Mouse (Mus musculus) megakaryocyte-erythroid progenitor cell, adult 5-6 weeks (primary cell): ENCODE data around the gene Wnt3. TPM values are rescaled to one million over a fixed set of nuclear protein-coding genes. Genes with fewer than 3 reads are reported as not detected.
"Not testable (repeated sequence)": the region's sequence is repeated elsewhere in the genome, so short reads cannot be mapped to it uniquely, and the experiment has no call there.

Experiments
- ATAC-seq: replicated peaks from 2 replicates; pipeline ENCODE4 v1.8.0; 2016; ENCODE audit warnings: mild to moderate bottlenecking, inconsistent platforms; ENCODE audit not compliant: severe bottlenecking, poor library complexity, low FRiP score, low TSS enrichment
- total RNA-seq, 2 experiments: library from RNA; stranded (forward) in 1 of 2; stranded (reverse) in 1 of 2; fragments of 200-1000, 215-1000 nt in 1 of 2; fragments of >200 nt in 1 of 2; fragmentation: Nextera tagmentation in 1 of 2; gene quantifications; 2 replicates each; pipeline ENCODE4 v1.2.3; 2014 to 2017

The Wnt3 gene
- total RNA-seq (2014; fragmentation: Nextera tagmentation) (not detected in 2 replicates), total RNA-seq (2017) (not detected in 2 replicates)

GRCm38 (mm10) chr11:103773387-103774227, at the start of gene Wnt3:
Gene Wnt3 (plus strand): TSS chr11:103774150.
- no peak for ATAC-seq

DNA sequence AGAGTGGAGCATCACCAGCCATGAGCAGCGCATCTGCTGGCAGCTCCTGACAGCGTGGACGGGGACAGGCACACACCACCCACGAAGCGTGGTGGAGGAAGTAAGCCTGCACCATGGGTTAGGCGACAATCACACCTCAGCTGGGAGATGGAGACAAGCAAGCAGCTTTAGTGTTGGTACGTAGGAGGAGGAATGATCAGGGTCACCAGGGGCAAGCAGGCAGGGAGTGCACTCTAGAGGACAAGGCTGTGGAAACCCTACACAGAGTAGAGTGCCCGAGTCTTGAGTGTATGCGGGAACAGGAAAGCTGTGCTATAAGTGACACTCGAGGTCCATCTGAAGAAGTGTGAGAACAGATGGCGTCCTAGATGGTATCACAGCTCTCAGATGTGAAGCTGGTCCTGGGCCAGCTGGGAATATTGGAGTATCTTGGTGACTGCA, 49.6 kb upstream of the Wnt3 start:
- no peak for ATAC-seq

DNA sequence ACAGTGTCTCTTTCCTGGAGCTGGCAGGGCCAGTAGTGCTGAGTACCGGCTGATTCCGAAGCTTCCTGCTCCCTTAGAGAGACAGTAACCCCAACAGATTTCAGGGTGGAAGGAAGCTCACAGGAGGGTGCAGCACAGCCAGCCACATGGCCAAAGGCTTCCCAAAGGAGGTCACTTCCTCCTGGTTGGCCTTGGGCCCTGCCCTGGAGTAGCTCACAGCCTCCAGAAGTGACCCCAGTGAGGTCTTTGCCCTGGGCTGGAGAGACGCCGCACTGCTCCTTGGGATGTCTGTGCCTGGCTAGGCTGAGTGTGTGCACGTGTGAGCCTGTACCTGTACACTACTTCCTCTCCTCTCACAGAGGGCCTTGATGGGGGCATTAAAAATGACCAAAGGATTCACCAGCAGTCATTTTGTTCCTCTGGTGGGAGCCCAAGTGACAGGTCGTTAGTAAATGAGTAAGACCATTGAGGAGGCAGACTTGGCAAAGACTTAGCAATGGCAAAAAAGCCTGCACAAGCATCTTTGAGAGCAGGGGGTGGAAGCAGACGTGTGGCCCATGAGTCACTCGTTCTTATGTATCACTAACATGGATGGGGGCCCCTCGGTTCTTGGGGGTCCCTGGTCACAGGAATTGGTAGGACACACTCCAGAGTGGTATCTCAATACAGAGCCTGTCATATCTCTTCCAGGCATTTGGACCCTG, 44.5 kb upstream of the Wnt3 start:
- no peak for ATAC-seq

- no peak for ATAC-seq
Measured at GRCm38 (mm10) chr11:103731594-103731993, 42.4 kb upstream of the Wnt3 start.

GRCm38 (mm10) chr11:103732306-103732705, 41.6 kb upstream of the Wnt3 start:
- ATAC-seq = no peak

DNA sequence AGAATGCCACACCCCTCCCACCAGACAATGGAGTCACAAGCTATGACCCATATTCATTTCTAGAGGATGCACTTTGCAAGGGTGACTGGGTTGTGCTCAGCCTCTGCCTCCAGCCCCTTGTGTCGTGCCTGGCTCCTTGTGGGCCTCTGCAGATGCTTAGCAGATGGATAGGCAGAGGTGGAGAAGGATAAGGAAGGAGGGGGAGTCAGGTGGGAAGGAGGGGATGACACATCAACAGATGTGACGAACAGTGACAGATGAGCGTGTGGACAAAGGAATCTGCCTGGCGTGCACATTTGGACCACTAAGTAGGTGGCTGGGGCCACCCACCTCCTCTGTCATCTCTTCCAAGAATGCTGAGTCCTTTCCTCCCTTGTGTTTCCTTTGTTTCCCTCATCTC, 40.9 kb upstream of the Wnt3 start:
- no peak for ATAC-seq

GRCm38 (mm10) chr11:103733961-103734360, 40.0 kb upstream of the Wnt3 start:
- ATAC-seq = no peak

DNA sequence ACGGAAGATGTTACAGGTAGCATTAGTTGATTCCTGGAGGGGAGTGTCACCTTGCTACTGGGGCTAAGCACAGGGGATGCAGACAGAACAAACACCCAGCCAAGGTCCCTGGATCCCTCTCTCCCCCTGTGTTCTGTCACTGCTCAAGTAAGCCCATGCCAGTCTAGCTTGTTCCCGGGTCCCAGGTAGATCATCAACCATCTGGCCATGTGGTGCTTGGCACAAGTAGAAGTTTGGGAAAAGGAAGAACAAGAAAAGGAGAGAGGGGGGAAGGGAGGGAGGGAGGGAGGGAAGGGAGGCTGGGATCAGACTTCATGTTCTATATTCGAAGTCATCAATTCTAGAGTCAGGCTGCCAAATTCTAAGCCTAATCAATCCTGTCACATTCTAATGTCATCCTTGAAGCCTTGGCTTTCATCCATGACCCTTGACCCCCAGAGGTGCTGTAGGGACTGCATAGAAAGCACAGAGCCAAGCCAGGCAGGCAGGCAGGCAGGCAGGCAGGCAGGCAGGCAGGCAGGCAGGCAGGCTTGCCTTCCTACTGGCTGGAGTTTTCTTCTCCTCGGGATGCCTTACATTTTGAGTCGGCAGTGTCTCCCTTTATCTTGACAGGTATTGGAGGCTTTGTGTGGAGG, 39.4 kb upstream of the Wnt3 start:
- ATAC-seq = no peak

GRCm38 (mm10) chr11:103735046-103735781, 38.7 kb upstream of the Wnt3 start:
- no peak for ATAC-seq

GRCm38 (mm10) chr11:103749306-103750089, 24.5 kb upstream of the Wnt3 start, which contains the start of gene Wnt9b:
Gene Wnt9b (minus strand): TSS chr11:103749821.
- ATAC-seq = no peak

DNA sequence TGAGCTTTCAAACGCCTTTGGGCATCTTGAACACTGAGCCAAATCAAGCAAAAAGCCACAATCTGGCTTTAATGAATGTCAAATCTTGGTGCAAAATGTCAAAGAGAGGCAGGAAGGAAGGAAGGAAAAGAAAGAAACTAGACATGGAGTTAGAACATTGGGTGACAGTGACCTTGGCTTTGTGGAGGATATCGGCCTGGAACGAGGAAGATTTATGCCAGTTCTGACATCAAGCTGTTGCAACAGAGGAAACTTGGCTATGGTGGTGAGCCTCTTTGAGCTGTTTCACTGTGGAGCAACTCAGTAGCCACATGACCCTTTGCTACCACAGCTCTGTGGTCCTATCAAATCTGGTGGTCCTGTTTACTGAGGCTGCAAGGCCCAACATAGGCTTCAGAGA, 23.3 kb upstream of the Wnt3 start:
- no peak for ATAC-seq

DNA sequence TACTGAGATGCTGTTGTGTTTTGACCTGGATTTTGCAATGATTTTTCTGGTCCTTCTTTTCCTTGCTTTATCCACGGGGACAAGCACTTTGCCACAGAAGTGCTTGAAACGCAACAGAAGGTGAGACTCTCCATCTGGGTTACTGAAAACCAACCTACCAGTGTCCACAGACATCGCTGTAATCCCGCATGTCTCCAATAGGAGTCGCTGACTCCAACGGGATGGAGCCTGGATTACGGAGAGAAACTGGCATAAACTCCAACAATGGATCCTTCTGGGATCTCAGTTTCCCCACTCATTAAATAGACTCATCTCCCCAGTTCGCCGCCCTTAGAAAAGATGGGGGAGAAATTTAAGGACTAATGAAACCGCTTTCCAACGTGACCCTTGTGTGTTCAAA, 15.9 kb upstream of the Wnt3 start:
- ATAC-seq = no peak

DNA sequence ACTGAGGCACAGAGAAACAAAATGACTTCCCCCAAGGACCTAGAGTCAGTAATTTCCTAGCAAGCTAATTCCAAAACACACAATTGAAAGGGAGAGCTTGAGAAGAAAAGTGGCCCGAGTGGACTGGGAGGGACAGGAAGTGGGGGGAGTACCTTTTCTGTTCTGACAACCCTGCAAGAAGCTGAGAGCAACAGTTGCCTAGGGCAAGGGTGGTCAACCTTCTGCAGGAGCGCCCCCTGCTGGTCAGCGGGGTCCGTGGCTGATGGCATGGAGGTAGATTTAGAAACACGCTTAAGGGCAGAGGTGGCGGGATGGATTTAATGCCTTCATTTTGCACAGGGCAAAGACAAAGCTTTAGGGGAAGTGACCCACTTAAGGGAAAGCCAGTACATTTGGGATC, 15.2 kb upstream of the Wnt3 start:
- peak; percentile 74 for ATAC-seq

DNA sequence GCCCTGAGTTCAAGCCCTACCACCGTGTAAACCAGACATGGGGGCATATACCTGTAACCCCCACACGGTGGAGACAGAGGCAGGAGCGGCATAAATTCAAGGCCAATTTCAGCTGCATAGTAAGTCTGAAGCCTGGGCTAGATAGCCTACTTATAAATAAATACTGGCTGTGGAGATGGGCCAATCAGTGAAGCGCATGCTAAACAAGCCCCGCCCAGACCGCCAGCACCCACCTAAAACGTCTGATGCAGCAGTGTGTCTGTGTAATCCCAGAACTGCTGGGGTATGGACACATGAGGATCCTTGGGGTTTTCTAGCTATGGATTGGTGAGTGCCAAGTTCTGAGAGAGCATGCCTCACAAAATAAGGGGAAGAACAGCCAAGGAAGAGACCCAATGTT, 13.8 kb upstream of the Wnt3 start:
- ATAC-seq = 0 out of 2 replicates have a peak, but pooled peaks have one; percentile 32

DNA sequence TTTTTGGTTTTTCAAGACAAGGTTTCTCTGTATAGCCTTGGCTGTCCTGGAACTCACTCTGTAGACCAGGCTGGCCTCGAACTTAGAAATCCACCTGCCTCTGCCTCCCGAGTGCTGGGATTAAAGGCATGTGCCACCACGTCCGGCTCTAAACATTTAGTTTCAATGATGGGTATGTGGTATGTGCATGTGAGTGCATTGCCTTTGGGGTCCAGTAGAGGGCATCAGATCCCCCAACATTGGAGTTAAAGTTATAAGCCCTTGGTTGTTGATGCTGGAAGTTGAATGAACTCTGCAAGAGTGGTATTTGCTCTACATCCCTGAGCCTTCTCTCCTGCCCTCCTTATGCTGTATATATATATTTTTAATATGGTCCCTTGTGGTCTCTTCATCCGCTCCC, 13.1 kb upstream of the Wnt3 start:
- ATAC-seq = not testable (repeated sequence)

GRCm38 (mm10) chr11:103763410-103764163, 10.4 kb upstream of the Wnt3 start:
- ATAC-seq = peak; percentile 63

- ATAC-seq = no peak
Measured at GRCm38 (mm10) chr11:103764601-103765000, 9.3 kb upstream of the Wnt3 start.

GRCm38 (mm10) chr11:103765556-103766011, 8.4 kb upstream of the Wnt3 start:
- ATAC-seq = no peak
